Mouse (Mus musculus): Measurements from ENCODE around the gene Art1. TPM values are rescaled to one million over a fixed set of nuclear protein-coding genes. Genes with fewer than 3 reads are reported as not detected.
A peak's percentile ranks its signal among the peaks of the same experiment; 100 is the strongest.

Art1 gene
- total RNA-seq, 1 experiment from 2014 or later = not detected

- no peak for DNase-seq
Observed at GRCm38 (mm10) chr7:102109171-102109570, 7.6 kb downstream of the Art1 start, which contains the start of gene Art5. Gene Art5 (minus strand): TSS chr7:102109489.

- DNase-seq = no peak
Observed at GRCm38 (mm10) chr7:102109746-102110145, 8.2 kb downstream of the Art1 start.

- DNase-seq = no peak
Observed at GRCm38 (mm10) chr7:102113151-102113729, 11.7 kb downstream of the Art1 start.

- no peak for DNase-seq
Observed at GRCm38 (mm10) chr7:102116579-102117331, 15.2 kb downstream of the Art1 start, which contains the start of gene Chrna10. Gene Chrna10 (minus strand): TSS chr7:102116828.

GRCm38 (mm10) chr7:102117382-102117781, 15.8 kb downstream of the Art1 start:
- no peak for DNase-seq

- DNase-seq = no peak
Observed at GRCm38 (mm10) chr7:102120326-102120725, 18.8 kb downstream of the Art1 start.

- DNase-seq = no peak
Observed at GRCm38 (mm10) chr7:102132395-102132794, 30.9 kb downstream of the Art1 start.

GRCm38 (mm10) chr7:102137464-102137863, 35.9 kb downstream of the Art1 start:
- peak; percentile 22 for DNase-seq

GRCm38 (mm10) chr7:102137898-102138297, 36.4 kb downstream of the Art1 start:
- DNase-seq = no peak

- DNase-seq = no peak
Observed at GRCm38 (mm10) chr7:102153691-102154090, 52.1 kb downstream of the Art1 start.

Other genes with a start within 250 kb of the Art1 start
- 1.5 TPM in 1 of 2 replicates, not detected in the other for gene Folr2, start 244.5 kb upstream of the Art1 start, total RNA-seq (2021)
- gene Anapc15, start 238.0 kb upstream of the Art1 start, total RNA-seq (2021) = 26.7 and 41.7 TPM in 2 replicates
- gene Folr1, start 231.0 kb upstream of the Art1 start, total RNA-seq (2021) = 6.8 and 7.9 TPM in 2 replicates
- 99.9 and 103 TPM in 2 replicates for gene Lamtor1, start 195.8 kb upstream of the Art1 start, total RNA-seq (2021)
- gene Tomt, start 195.4 kb upstream of the Art1 start, total RNA-seq (2021) = not detected in 2 replicates
- gene Lrrc51, start 167.8 kb upstream of the Art1 start, total RNA-seq (2021) = 13.3 and 17.2 TPM in 2 replicates
- gene Numa1, start 167.6 kb upstream of the Art1 start, total RNA-seq (2021) = 168 and 210 TPM in 2 replicates
- 7.4 and 8.9 TPM in 2 replicates for gene Il18bp, start 83.1 kb upstream of the Art1 start, total RNA-seq (2021)
- gene Rnf121, start 36.3 kb upstream of the Art1 start, total RNA-seq (2021) = 28.5 and 34.7 TPM in 2 replicates
- gene Xndc1, start 36.2 kb upstream of the Art1 start, total RNA-seq (2021) = 18.0 and 19.9 TPM in 2 replicates
- gene Xntrpc, start 36.0 kb upstream of the Art1 start, total RNA-seq (2021) = 0.33 and 1.9 TPM in 2 replicates
- gene Trpc2, start 18.6 kb upstream of the Art1 start, total RNA-seq (2021) = 0.67 TPM in 1 of 2 replicates, not detected in the other
- not detected in 2 replicates for gene Art5, start 7.7 kb downstream of the Art1 start, total RNA-seq (2021)
- gene Chrna10, start 15.1 kb downstream of the Art1 start, total RNA-seq (2021) = not detected in 2 replicates
- gene Nup98, start 108.4 kb downstream of the Art1 start, total RNA-seq (2021) = 60.8 and 61.0 TPM in 2 replicates
- 82.3 and 110 TPM in 2 replicates for gene Pgap2, start 108.5 kb downstream of the Art1 start, total RNA-seq (2021)
- 58.9 and 59.7 TPM in 2 replicates for gene Rhog, start 154.3 kb downstream of the Art1 start, total RNA-seq (2021)
- 52.4 and 65.8 TPM in 2 replicates for gene Stim1, start 166.1 kb downstream of the Art1 start, total RNA-seq (2021)

Data from adrenal gland, postnatal 25 days (tissue).